Mouse (Mus musculus): ENCODE results near the gene Rnf182. TPM values are rescaled to one million over a fixed set of nuclear protein-coding genes. Genes with fewer than 3 reads are reported as not detected.

The Rnf182 gene
- under 1 TPM in 2 of 4 experiments, not detected in 2; 0.09 to 0.16 TPM for total RNA-seq (2022)

- peak; percentile 41 for DNase-seq (ENCODE audit: low spot score)
Measured at GRCm38 (mm10) chr13:43615577-43616254, at the start of gene Rnf182. Gene Rnf182, plus strand, starts transcription at chr13:43615710.

GRCm38 (mm10) chr13:43566184-43566583 is 49.3 kb upstream of the Rnf182 start:
- DNase-seq (ENCODE audit: low spot score): no peak

GRCm38 (mm10) chr13:43567141-43567891 is 48.2 kb upstream of the Rnf182 start:
- no peak for DNase-seq (ENCODE audit: low spot score)

GRCm38 (mm10) chr13:43573979-43574378 is 41.5 kb upstream of the Rnf182 start:
- no peak for DNase-seq (ENCODE audit: low spot score)

- DNase-seq (ENCODE audit: low spot score): no peak
Measured at GRCm38 (mm10) chr13:43575431-43575830, 40.1 kb upstream of the Rnf182 start.

- no peak for DNase-seq (ENCODE audit: low spot score)
Measured at GRCm38 (mm10) chr13:43577254-43577653, 38.3 kb upstream of the Rnf182 start.

GRCm38 (mm10) chr13:43577766-43578165 is 37.7 kb upstream of the Rnf182 start:
- DNase-seq (ENCODE audit: low spot score): no peak

GRCm38 (mm10) chr13:43579740-43580139 is 35.8 kb upstream of the Rnf182 start:
- DNase-seq (ENCODE audit: low spot score): no peak

- no peak for DNase-seq (ENCODE audit: low spot score)
Measured at GRCm38 (mm10) chr13:43580661-43581060, 34.8 kb upstream of the Rnf182 start.

- no peak for DNase-seq (ENCODE audit: low spot score)
Measured at GRCm38 (mm10) chr13:43582961-43583360, 32.5 kb upstream of the Rnf182 start.

GRCm38 (mm10) chr13:43583504-43583903 is 32.0 kb upstream of the Rnf182 start:
- DNase-seq (ENCODE audit: low spot score): no peak

GRCm38 (mm10) chr13:43585335-43585734 is 30.2 kb upstream of the Rnf182 start:
- DNase-seq (ENCODE audit: low spot score): no peak

- DNase-seq (ENCODE audit: low spot score): no peak
Measured at GRCm38 (mm10) chr13:43586966-43587365, 28.5 kb upstream of the Rnf182 start.

- DNase-seq (ENCODE audit: low spot score): no peak
Measured at GRCm38 (mm10) chr13:43587844-43588840, 27.4 kb upstream of the Rnf182 start.

- DNase-seq (ENCODE audit: low spot score): no peak
Measured at GRCm38 (mm10) chr13:43591828-43592680, 23.5 kb upstream of the Rnf182 start.

GRCm38 (mm10) chr13:43592681-43593068 is 22.8 kb upstream of the Rnf182 start:
- DNase-seq (ENCODE audit: low spot score): no peak

GRCm38 (mm10) chr13:43595896-43596295 is 19.6 kb upstream of the Rnf182 start:
- peak; percentile 58 for DNase-seq (ENCODE audit: low spot score)

- DNase-seq (ENCODE audit: low spot score): no peak
Measured at GRCm38 (mm10) chr13:43600967-43601366, 14.5 kb upstream of the Rnf182 start.

GRCm38 (mm10) chr13:43602440-43602839 is 13.1 kb upstream of the Rnf182 start:
- no peak for DNase-seq (ENCODE audit: low spot score)

- no peak for DNase-seq (ENCODE audit: low spot score)
Measured at GRCm38 (mm10) chr13:43603042-43603441, 12.5 kb upstream of the Rnf182 start.

GRCm38 (mm10) chr13:43608854-43609253 is 6.7 kb upstream of the Rnf182 start:
- DNase-seq (ENCODE audit: low spot score): no peak
